8 mouse cellular contexts compared by ENCODE assay signal in the genomic region with DNA sequence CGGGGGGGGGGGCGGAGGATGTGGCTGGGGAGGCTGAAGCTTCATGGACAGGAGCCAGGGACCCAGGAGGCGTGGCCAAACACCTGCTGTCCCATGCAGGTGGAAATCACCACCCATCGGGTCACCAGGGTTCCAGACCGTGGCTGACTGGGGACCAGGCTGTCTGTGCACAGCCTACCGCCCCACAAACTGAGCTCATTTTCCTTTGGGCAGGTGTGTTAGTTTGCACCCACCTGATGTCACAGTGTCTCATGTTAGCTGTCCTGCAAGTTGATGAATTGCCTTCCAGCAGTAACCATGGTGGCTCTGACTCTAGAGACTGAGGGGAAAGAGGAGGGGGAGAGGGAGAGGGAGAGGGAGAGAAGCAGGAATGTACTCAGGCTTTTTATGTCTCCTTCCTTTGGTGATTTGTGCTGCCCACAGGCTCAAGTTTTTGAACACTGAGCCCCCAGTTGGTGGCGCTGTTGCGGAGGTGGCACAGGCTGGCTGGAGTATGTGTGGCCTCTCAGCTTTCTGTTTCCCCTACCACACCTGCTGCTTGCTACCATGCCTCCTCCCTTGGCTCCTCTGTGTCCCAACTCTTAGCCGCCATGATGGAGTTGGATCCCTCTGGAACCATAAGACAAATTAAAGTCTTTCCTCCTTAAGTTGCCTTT.
A peak's percentile ranks its signal among the peaks of the same experiment; 100 is the strongest.
DNase-seq lines count a peak whose midpoint lies in the region; ATAC-seq and TF ChIP-seq lines count a peak whose summit lies in the region.

No protein-coding gene starts in this region.

- H3K9me3 ChIP-seq in hindbrain, embryonic 13.5 days, result no peaks in the 10 kb centered on the region
- H3K9me3 ChIP-seq in hindbrain, embryonic 12.5 days (replicated peaks), result no peaks in the 10 kb centered on the region
- H3K9me3 ChIP-seq in heart, postnatal 0 days (replicated peaks; ENCODE audit: control insufficient read depth, low read length), result no peaks in the 10 kb centered on the region

- peaks cover 8% of the 10 kb centered on the region; the same call in 1 of the 2 replicates for H3K4me1 ChIP-seq in hindbrain, embryonic 13.5 days (replicated peaks)
- no peaks in the 10 kb centered on the region for H3K4me1 ChIP-seq in hindbrain, embryonic 12.5 days
- H3K4me1 ChIP-seq in heart, postnatal 0 days (ENCODE audit: control insufficient read depth, insufficient read depth), result no peaks in the 10 kb centered on the region

- no peak overlapping the region for H3K4me2 ChIP-seq in hindbrain, embryonic 13.5 days
- no peak overlapping the region for H3K4me2 ChIP-seq in hindbrain, embryonic 12.5 days (replicated peaks)
- no peak overlapping the region for H3K4me2 ChIP-seq in heart, postnatal 0 days (ENCODE audit: low read depth, low read length)

- peak; percentile 24; the same call in 1 of the 2 replicates for ATAC-seq in hindbrain, embryonic 13.5 days (ENCODE audit: low FRiP score)
- no peak for ATAC-seq in hindbrain, embryonic 12.5 days (ENCODE audit: low FRiP score)
- no peak for ATAC-seq in heart, postnatal 0 days (ENCODE audit: insufficient read depth, low read depth)

- no peak overlapping the region for H3K27ac ChIP-seq in hindbrain, embryonic 13.5 days
- no peak overlapping the region for H3K27ac ChIP-seq in hindbrain, embryonic 12.5 days
- no peak overlapping the region for H3K27ac ChIP-seq in heart, postnatal 0 days (ENCODE audit: low read depth)

- no peak overlapping the region for H3K9ac ChIP-seq in hindbrain, embryonic 13.5 days
- H3K9ac ChIP-seq in hindbrain, embryonic 12.5 days, result no peak overlapping the region
- H3K9ac ChIP-seq in heart, postnatal 0 days (replicated peaks; ENCODE audit: low read depth, low read length), result no peak overlapping the region

- H3K4me3 ChIP-seq in hindbrain, embryonic 13.5 days, result no peak overlapping the region
- no peak overlapping the region for H3K4me3 ChIP-seq in hindbrain, embryonic 12.5 days
- H3K4me3 ChIP-seq in heart, postnatal 0 days (ENCODE audit: low read depth, low read length), result no peak overlapping the region

- TF ChIP-seq EP300 in heart, postnatal 0 days (IDR thresholded peaks at IDR 0.05; ENCODE audit: low read depth), result no peak

- peak; percentile 17; the same call in 1 of the 2 replicates for TF ChIP-seq CTCF in heart, postnatal 0 days (IDR thresholded peaks at IDR 0.05; ENCODE audit: low read depth)

- 47% methylated on average over 7 of the region's 9 CpGs for WGBS in hindbrain, embryonic 13.5 days
- WGBS in hindbrain, embryonic 12.5 days, result 49% methylated on average over 6 of the region's 9 CpGs
- 51% methylated on average over 7 of the region's 9 CpGs for WGBS in heart, postnatal 0 days

- H3K27me3 ChIP-seq in hindbrain, embryonic 13.5 days, result no peaks in the 10 kb centered on the region
- H3K27me3 ChIP-seq in hindbrain, embryonic 12.5 days, result no peaks in the 10 kb centered on the region
- no peaks in the 10 kb centered on the region for H3K27me3 ChIP-seq in heart, postnatal 0 days (ENCODE audit: control insufficient read depth, insufficient read depth, low read length)

- intact Hi-C loops in gastrocnemius, postnatal 36 days (cut with DNase I), result no loop called here

- H3K36me3 ChIP-seq in hindbrain, embryonic 13.5 days, result no peaks in the 10 kb centered on the region
- H3K36me3 ChIP-seq in hindbrain, embryonic 12.5 days, result no peaks in the 10 kb centered on the region
- no peaks in the 10 kb centered on the region for H3K36me3 ChIP-seq in heart, postnatal 0 days (replicated peaks; ENCODE audit: control insufficient read depth, insufficient read depth, low read length)

- DNase-seq in A20 (ENCODE audit: low read depth, low spot score) (peak; percentile 70), WW6 (ENCODE audit: low read depth, low spot score) (peak; percentile 39)
- no peak for DNase-seq in heart, postnatal 0 days (ENCODE audit: low spot score)
- peak; percentile 5 to 20 for DNase-seq in natural killer cell, adult 2 months (ENCODE audit: low spot score in 2 of 2)
- DNase-seq in yolk sac, embryonic 10.5 days (ENCODE audit: low spot score), result no peak
- no peak for DNase-seq in gastrocnemius, postnatal 36 days

Comparison
In these comparisons a context has a peak if more than half of its experiments do, and no peak if none do; other contexts are left out.
1. DNase-seq: peak in A20 (single experiment), WW6 (single experiment) and natural killer cell, adult 2 months (2 of 2); none in heart, postnatal 0 days (single experiment), yolk sac, embryonic 10.5 days (single experiment) and gastrocnemius, postnatal 36 days (0 of 2).